Mouse (Mus musculus): Measurements from ENCODE around the gene Arpc3.

Arpc3 gene

GRCm38 (mm10) chr5:122391786-122392180, at the start of gene Arpc3:
Arpc3 (plus strand) TSS chr5:122391878.
- DNase-seq (ENCODE audit: low spot score) = peak; percentile 69

GRCm38 (mm10) chr5:122342874-122343273, 48.8 kb upstream of the Arpc3 start:
- DNase-seq (ENCODE audit: low spot score) = no peak

- no peak for DNase-seq (ENCODE audit: low spot score)
Measured at GRCm38 (mm10) chr5:122343768-122344167, 47.9 kb upstream of the Arpc3 start.

- DNase-seq (ENCODE audit: low spot score) = peak; percentile 59
Measured at GRCm38 (mm10) chr5:122344260-122344659, 47.4 kb upstream of the Arpc3 start.

- no peak for DNase-seq (ENCODE audit: low spot score)
Measured at GRCm38 (mm10) chr5:122345777-122346176, 45.9 kb upstream of the Arpc3 start.

- DNase-seq (ENCODE audit: low spot score) = peak; percentile 90
Measured at GRCm38 (mm10) chr5:122353807-122354491, 37.7 kb upstream of the Arpc3 start, which contains the start of the genes Rad9b and Vps29. Rad9b (minus strand) TSS chr5:122354233. Vps29 (plus strand) TSS chr5:122354369.

GRCm38 (mm10) chr5:122354492-122355067, 37.1 kb upstream of the Arpc3 start:
- DNase-seq (ENCODE audit: low spot score) = no peak

GRCm38 (mm10) chr5:122371591-122372191, 20.0 kb upstream of the Arpc3 start, which contains the start of gene Gpn3:
Gpn3 (plus strand) TSS chr5:122371876.
- DNase-seq (ENCODE audit: low spot score) = no peak

GRCm38 (mm10) chr5:122372192-122372769, 19.4 kb upstream of the Arpc3 start, which contains the start of gene Fam216a:
Fam216a (minus strand) TSS chr5:122372364.
- DNase-seq (ENCODE audit: low spot score) = peak; percentile 99

GRCm38 (mm10) chr5:122372878-122373277, 18.8 kb upstream of the Arpc3 start:
- DNase-seq (ENCODE audit: low spot score) = no peak

- DNase-seq (ENCODE audit: low spot score) = no peak
Measured at GRCm38 (mm10) chr5:122377101-122377833, 14.4 kb upstream of the Arpc3 start.

GRCm38 (mm10) chr5:122378171-122378570, 13.5 kb upstream of the Arpc3 start:
- DNase-seq (ENCODE audit: low spot score) = no peak

- DNase-seq (ENCODE audit: low spot score) = peak; percentile 83
Measured at GRCm38 (mm10) chr5:122379374-122380155, 12.1 kb upstream of the Arpc3 start.

- no peak for DNase-seq (ENCODE audit: low spot score)
Measured at GRCm38 (mm10) chr5:122390006-122390405, 1.7 kb upstream of the Arpc3 start.

GRCm38 (mm10) chr5:122390671-122391070, 1.0 kb upstream of the Arpc3 start:
- no peak for DNase-seq (ENCODE audit: low spot score)

GRCm38 (mm10) chr5:122391178-122391785, 396 bp upstream of the Arpc3 start:
- DNase-seq (ENCODE audit: low spot score) = no peak

GRCm38 (mm10) chr5:122392227-122393004, 738 bp downstream of the Arpc3 start:
- no peak for DNase-seq (ENCODE audit: low spot score)

GRCm38 (mm10) chr5:122393887-122394286, 2.2 kb downstream of the Arpc3 start:
- DNase-seq (ENCODE audit: low spot score) = no peak

GRCm38 (mm10) chr5:122396791-122397190, 5.1 kb downstream of the Arpc3 start:
- no peak for DNase-seq (ENCODE audit: low spot score)

GRCm38 (mm10) chr5:122397495-122397894, 5.8 kb downstream of the Arpc3 start:
- DNase-seq (ENCODE audit: low spot score) = no peak
